Mouse (Mus musculus) C2C12 (cell line): ENCODE data around the gene Mprip.

ENCODE experiments used
- CTCF ChIP-seq: IDR thresholded peaks from one replicate; pipeline ENCODE4 v1.5.1; 2011; ENCODE audit not compliant: control insufficient read depth, insufficient read depth, insufficient read length
- MAX ChIP-seq: IDR thresholded peaks from one replicate; pipeline ENCODE4 v1.6.1; 2011; ENCODE audit warnings: mild to moderate bottlenecking, control low read depth

DNA sequence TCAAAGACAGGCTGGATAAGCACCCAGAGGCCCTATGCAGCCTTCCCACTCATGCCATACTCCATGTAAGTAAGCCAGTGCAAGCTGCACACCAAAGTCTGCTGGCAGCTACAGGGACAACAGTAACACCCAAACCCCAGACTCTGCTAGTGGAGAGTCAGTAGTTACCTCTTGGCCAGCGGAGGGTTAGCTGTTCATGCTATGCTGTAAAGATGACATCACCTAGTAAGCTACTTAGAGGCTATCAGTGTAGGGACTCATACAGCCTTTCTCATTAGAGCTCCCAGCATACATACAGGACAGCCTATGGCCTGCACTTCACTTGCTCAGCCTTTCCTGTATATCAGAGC is 117.7 kb downstream of the Mprip start:
- no peak for TF ChIP-seq CTCF
- no peak for TF ChIP-seq MAX
